Mouse (Mus musculus) thymus, postnatal 0 days (tissue): Measurements from ENCODE around the gene Prl2c3. TPM values are rescaled to one million over a fixed set of nuclear protein-coding genes. Genes with fewer than 3 reads are reported as not detected.
"Not testable (repeated sequence)": the region's sequence is repeated elsewhere in the genome, so short reads cannot be mapped to it uniquely, and the experiment has no call there.

Experiments used
- DNase-seq: peaks from one replicate; pipeline ENCODE4 v3.0.0-alpha.2; 2015; ENCODE audit warnings: low spot score
- polyA plus RNA-seq: library from polyadenylated mRNA; unstranded; fragments of >200 nt; fragmentation: Nextera tagmentation; extraction: Ambion mirVana; gene quantifications from 2 replicates; pipeline ENCODE4 v1.2.1, GENCODE M21; 2015

Prl2c3 gene
- not detected in 2 replicates for polyA plus RNA-seq

DNA sequence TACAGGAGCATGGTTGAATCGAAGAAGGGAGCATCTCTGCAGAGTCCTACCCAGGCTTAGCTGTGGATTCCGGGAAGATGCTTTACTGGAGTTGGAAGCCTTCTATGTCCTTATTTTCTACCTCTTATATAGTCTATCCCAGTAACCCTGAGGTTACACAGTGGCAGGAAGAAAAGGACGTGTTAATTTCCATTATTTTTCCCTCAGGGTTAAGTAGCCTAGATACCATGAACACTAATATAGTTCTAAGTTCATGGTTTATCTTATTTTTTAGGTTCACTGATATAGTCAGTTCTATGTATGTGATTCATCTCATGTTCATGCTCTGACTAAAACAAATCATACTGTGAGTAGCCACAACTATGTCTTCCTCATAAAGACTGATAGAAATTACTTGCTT lies at the start of gene Prl2c3:
TSS of gene Prl2c3 (minus strand) at position 101 of the 400 bp plus-strand sequence.
- DNase-seq, result not testable (repeated sequence)

DNA sequence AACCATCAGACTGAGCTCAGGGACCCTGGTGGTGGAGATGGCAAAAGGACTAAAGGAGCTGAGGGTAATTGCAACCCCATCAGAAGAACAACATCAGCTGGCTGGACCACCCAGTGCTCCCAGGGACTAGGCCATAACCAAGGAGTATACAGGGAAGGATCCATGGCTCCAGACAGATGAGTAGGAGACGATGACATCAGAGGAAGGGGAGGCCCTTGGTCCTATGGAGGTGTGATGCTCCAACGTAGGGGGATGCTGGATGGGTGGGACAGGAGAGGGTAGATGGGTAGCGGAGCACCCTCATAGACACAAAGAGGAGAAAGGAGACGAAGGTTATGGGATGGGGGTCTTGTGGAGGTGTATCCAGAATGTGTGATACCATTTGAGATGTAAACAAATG lies 48.4 kb upstream of the Prl2c3 start:
- not testable (repeated sequence) for DNase-seq

DNA sequence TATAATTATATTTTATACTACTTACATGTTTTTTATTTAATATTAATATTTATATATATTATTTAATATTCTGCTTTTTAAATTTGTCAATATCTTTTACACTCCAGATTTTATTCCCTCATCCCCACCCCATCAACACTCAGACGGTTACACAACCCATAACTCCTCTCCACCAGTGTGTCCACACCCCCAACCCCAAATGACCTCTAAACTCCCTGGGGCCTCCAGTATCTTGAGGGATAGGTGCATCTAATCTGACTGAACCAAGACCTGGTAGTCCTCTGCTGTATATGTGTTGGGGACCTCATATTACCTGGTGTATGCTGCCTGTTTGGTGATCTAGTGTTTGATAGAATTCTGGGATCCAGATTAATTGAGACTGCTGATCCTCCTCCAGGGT lies 44.8 kb upstream of the Prl2c3 start:
- DNase-seq, result not testable (repeated sequence)

DNA sequence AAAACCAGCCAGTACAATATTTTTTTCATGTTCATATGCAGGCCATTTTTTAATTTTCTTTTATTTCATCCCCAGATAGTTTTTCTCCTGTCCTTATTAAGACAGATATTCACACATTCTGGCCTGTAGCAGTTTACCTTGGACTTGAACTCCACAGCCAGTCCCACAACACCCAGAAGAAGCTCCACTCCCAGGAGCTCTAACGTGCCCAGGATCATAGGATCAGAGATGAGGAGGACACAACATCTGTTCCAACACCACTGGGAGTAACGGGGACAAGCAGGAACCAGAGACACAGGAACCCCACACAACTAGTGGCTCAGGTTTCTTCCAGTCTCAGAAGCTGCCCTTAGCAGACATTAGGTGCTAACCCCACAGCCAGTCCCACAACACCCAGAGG lies 37.7 kb upstream of the Prl2c3 start:
- not testable (repeated sequence) for DNase-seq

- no peak for DNase-seq
Measured at GRCm38 (mm10) chr13:12831769-12832168, 31.9 kb upstream of the Prl2c3 start.

- no peak for DNase-seq
Measured at GRCm38 (mm10) chr13:12829031-12829430, 29.2 kb upstream of the Prl2c3 start.

- not testable (repeated sequence) for DNase-seq
Measured at GRCm38 (mm10) chr13:12824500-12825176, 24.8 kb upstream of the Prl2c3 start.

DNA sequence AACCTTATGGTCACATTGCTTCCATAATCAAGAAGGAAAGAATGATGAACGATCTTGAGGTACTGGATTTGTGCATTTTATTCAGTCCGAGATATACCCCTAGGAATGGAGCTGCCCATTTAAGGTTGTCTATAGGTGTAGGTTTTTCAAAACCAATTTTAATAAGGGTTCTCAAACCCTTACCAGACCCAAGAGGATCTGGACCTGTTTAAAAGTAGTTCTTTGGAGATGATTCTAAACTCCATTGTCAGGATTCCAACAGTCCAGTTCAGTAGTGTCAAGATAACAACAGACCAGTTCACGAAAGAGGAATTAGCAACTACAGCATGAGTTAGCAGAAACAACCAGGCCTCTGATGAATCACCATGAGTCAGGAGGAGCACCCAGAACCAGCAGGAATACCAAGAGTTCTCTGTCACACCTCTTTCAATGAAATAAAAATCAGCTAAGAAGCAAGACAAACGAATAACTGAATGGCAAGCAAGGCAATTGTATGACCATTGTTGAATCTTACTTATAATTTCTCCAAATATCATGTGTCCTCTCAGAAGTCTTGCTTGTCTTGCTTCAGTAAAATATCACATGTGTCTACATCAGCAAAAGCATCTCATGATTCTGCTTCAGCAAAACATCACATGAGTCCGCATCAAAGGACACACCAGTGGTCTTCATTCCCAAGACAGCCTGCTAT lies 14.0 kb upstream of the Prl2c3 start:
- DNase-seq, result not testable (repeated sequence)

DNA sequence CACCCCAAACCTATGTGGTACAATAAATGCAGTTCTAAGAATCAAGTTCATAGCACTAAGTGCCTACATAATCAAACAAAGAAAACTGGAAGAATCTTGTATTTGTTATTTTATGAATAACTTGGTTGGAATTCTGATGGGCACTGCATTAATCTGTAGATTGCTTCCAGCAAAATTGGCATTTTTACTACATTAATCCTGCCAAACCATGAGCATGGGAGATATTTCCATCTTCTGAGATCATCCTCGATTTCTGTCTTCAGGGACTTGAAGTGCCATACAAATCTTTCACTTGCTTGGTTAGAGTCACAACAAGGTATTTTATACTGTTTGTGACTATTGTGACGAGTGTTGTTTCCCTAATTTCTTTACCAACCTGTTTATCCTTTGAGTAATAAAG lies 9.7 kb upstream of the Prl2c3 start:
- DNase-seq, result no peak

DNA sequence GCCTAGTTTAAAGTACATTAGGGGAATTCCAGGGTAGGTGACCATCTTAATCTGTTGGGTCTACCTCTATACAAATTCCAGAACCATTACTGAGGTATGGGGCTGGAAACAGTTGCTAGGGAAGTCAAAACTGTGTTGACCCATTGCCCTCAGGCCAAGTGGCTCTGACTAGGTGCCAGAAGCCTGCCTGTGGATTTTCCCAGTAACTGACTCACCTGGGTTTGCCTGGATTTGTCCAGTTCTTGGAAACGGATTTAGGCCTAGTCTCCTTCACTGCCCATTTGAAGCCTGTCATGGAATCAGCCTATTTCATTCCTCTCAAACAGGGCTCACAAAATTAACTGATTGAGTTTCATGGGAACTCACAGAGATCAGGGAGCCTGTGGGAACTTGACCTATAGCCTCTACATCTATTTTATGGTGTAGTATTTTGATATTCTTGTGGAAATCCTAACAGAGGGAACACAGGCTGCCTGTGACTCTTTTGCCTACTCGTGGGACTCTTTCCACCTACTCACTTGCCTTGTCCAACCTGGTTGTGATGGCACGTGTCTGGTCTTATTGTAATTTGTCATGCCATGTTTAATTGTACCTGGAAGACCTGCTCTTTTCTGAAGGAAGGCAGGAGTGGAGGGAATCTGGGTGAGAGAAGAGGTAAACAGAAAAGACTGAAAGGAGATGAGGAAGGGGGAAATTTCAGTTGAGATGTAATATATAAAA lies 9.1 kb upstream of the Prl2c3 start:
- DNase-seq, result not testable (repeated sequence)

- not testable (repeated sequence) for DNase-seq
Measured at GRCm38 (mm10) chr13:12806496-12806895, 6.6 kb upstream of the Prl2c3 start.

DNA sequence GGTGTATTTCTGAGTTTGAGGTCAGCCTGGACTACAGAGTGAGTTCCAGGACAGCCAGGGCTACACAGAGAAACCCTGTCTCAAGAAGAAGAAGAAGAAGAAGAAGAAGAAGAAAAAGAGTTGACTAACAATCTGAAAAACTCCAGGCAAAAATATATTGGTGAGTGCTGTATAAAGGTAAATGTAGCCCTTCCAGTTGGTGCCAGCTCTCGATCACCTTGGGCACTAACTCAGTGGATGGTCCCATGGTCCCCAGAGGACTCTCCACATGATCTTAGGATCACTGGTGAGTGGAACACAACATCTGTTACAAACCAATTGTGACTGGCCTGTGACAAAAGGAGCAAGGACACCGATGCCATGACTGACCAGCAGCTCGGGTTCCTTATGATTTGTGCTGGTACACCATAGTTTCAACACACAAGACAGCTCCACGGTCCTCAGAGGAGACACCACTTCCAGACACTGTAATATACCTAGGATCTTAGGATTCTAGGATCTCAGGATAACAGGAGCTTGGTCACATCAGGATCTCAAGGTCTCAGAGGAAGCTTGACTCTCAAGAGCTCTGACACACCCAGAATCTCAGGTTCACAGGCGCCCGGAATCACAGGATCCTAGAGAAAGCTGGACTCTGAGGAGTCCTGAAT lies 30.3 kb downstream of the Prl2c3 start:
- DNase-seq, result not testable (repeated sequence)

Other genes starting within 250 kb of the Prl2c3 start
- 9.5 and 9.7 TPM in 2 replicates for gene Ero1lb, start 234.2 kb downstream of the Prl2c3 start, polyA plus RNA-seq
- gene Prl2c2, start 205.3 kb upstream of the Prl2c3 start, polyA plus RNA-seq, result 0.86 and 0.93 TPM in 2 replicates